Mouse (Mus musculus): ENCODE measurements around the gene AF366264. TPM values are rescaled to one million over a fixed set of nuclear protein-coding genes. Genes with fewer than 3 reads are reported as not detected.
"Not testable (repeated sequence)": the region's sequence is repeated elsewhere in the genome, so short reads cannot be mapped to it uniquely, and the experiment has no call there.

AF366264 gene
- polyA plus RNA-seq (2014; fragmentation: Nextera tagmentation; extraction: Ambion mirVana), result not detected in 2 replicates

GRCm38 (mm10) chr8:13838289-13838688, at the start of gene AF366264:
TSS of gene AF366264 (minus strand) at chr8:13838389.
- not testable (repeated sequence) for H3K4me3 ChIP-seq (replicated peaks; ENCODE audit: low read length); ATAC-seq (ENCODE audit: low FRiP score); H3K9me3 ChIP-seq (ENCODE audit: control insufficient read depth, low read length); H3K27ac ChIP-seq; H3K4me1 ChIP-seq (replicated peaks; ENCODE audit: control insufficient read depth, insufficient read depth, low read length); DNase-seq (ENCODE audit: low spot score); H3K36me3 ChIP-seq (replicated peaks; ENCODE audit: control insufficient read depth, insufficient read depth); H3K9ac ChIP-seq; H3K4me2 ChIP-seq (replicated peaks); H3K27me3 ChIP-seq (ENCODE audit: control insufficient read depth, insufficient read depth, low read length)
- 87% methylated on average over 5 of the region's 5 CpGs for WGBS

- H3K27ac ChIP-seq; H3K36me3 ChIP-seq (replicated peaks; ENCODE audit: control insufficient read depth, insufficient read depth); H3K9ac ChIP-seq; ATAC-seq (ENCODE audit: low FRiP score); H3K9me3 ChIP-seq (ENCODE audit: control insufficient read depth, low read length); H3K4me2 ChIP-seq (replicated peaks); H3K4me3 ChIP-seq (replicated peaks; ENCODE audit: low read length); H3K27me3 ChIP-seq (ENCODE audit: control insufficient read depth, insufficient read depth, low read length); H3K4me1 ChIP-seq (replicated peaks; ENCODE audit: control insufficient read depth, insufficient read depth, low read length); DNase-seq (ENCODE audit: low spot score): not testable (repeated sequence)
- WGBS, result 91% methylated on average over 1 of the region's 1 CpGs
Observed at GRCm38 (mm10) chr8:13843286-13843685, 5.1 kb upstream of the AF366264 start.

GRCm38 (mm10) chr8:13828598-13829172, 9.5 kb downstream of the AF366264 start:
- 83% methylated on average over 7 of the region's 7 CpGs for WGBS
- no peak overlapping the region for H3K27ac ChIP-seq
- ATAC-seq (ENCODE audit: low FRiP score) (no peak), DNase-seq (ENCODE audit: low spot score) (no peak)
- H3K36me3 ChIP-seq (replicated peaks; ENCODE audit: control insufficient read depth, insufficient read depth), result no peaks in the 10 kb centered on the region
- no peak overlapping the region for H3K4me2 ChIP-seq (replicated peaks)
- no peaks in the 10 kb centered on the region for H3K4me1 ChIP-seq (replicated peaks; ENCODE audit: control insufficient read depth, insufficient read depth, low read length)
- H3K4me3 ChIP-seq (replicated peaks; ENCODE audit: low read length), result no peak overlapping the region
- no peak overlapping the region for H3K9ac ChIP-seq
- H3K9me3 ChIP-seq (ENCODE audit: control insufficient read depth, low read length), result no peaks in the 10 kb centered on the region
- H3K27me3 ChIP-seq (ENCODE audit: control insufficient read depth, insufficient read depth, low read length), result no peaks in the 10 kb centered on the region

- peaks cover 49% of the 10 kb centered on the region for H3K36me3 ChIP-seq (replicated peaks; ENCODE audit: control insufficient read depth, insufficient read depth)
- WGBS, result 94% methylated on average over 5 of the region's 5 CpGs
- ATAC-seq (ENCODE audit: low FRiP score) (no peak), DNase-seq (ENCODE audit: low spot score) (peak; percentile 10)
- H3K9ac ChIP-seq, result no peak overlapping the region
- no peak overlapping the region for H3K4me3 ChIP-seq (replicated peaks; ENCODE audit: low read length)
- no peaks in the 10 kb centered on the region for H3K4me1 ChIP-seq (replicated peaks; ENCODE audit: control insufficient read depth, insufficient read depth, low read length)
- no peaks in the 10 kb centered on the region for H3K9me3 ChIP-seq (ENCODE audit: control insufficient read depth, low read length)
- H3K27ac ChIP-seq, result no peak overlapping the region
- no peak overlapping the region for H3K4me2 ChIP-seq (replicated peaks)
- H3K27me3 ChIP-seq (ENCODE audit: control insufficient read depth, insufficient read depth, low read length), result no peaks in the 10 kb centered on the region
Observed at GRCm38 (mm10) chr8:13799566-13799965, 38.6 kb downstream of the AF366264 start.

- no peak overlapping the region for H3K9ac ChIP-seq
- peaks cover 68% of the 10 kb centered on the region for H3K36me3 ChIP-seq (replicated peaks; ENCODE audit: control insufficient read depth, insufficient read depth)
- ATAC-seq (ENCODE audit: low FRiP score) (no peak), DNase-seq (ENCODE audit: low spot score) (no peak)
- WGBS, result 96% methylated on average over 5 of the region's 5 CpGs
- no peak overlapping the region for H3K4me2 ChIP-seq (replicated peaks)
- H3K27ac ChIP-seq, result no peak overlapping the region
- H3K27me3 ChIP-seq (ENCODE audit: control insufficient read depth, insufficient read depth, low read length), result no peaks in the 10 kb centered on the region
- H3K9me3 ChIP-seq (ENCODE audit: control insufficient read depth, low read length), result no peaks in the 10 kb centered on the region
- H3K4me1 ChIP-seq (replicated peaks; ENCODE audit: control insufficient read depth, insufficient read depth, low read length), result no peaks in the 10 kb centered on the region
- no peak overlapping the region for H3K4me3 ChIP-seq (replicated peaks; ENCODE audit: low read length)
Observed at GRCm38 (mm10) chr8:13797676-13798075, 40.5 kb downstream of the AF366264 start.

- DNase-seq (ENCODE audit: low spot score) (no peak), ATAC-seq (ENCODE audit: low FRiP score) (no peak)
- no peaks in the 10 kb centered on the region for H3K9me3 ChIP-seq (ENCODE audit: control insufficient read depth, low read length)
- no peak overlapping the region for H3K27ac ChIP-seq
- no peak overlapping the region for H3K4me2 ChIP-seq (replicated peaks)
- H3K9ac ChIP-seq, result no peak overlapping the region
- no peaks in the 10 kb centered on the region for H3K4me1 ChIP-seq (replicated peaks; ENCODE audit: control insufficient read depth, insufficient read depth, low read length)
- 96% methylated on average over 11 of the region's 11 CpGs for WGBS
- H3K4me3 ChIP-seq (replicated peaks; ENCODE audit: low read length), result no peak overlapping the region
- peaks cover 81% of the 10 kb centered on the region for H3K36me3 ChIP-seq (replicated peaks; ENCODE audit: control insufficient read depth, insufficient read depth)
- no peaks in the 10 kb centered on the region for H3K27me3 ChIP-seq (ENCODE audit: control insufficient read depth, insufficient read depth, low read length)
Observed at GRCm38 (mm10) chr8:13793746-13794101, 44.5 kb downstream of the AF366264 start.

GRCm38 (mm10) chr8:13793097-13793745, 45.0 kb downstream of the AF366264 start:
- no peak for ATAC-seq (ENCODE audit: low FRiP score)
- Histone ChIP-seq H3K4me3 (replicated peaks; ENCODE audit: low read length) (no peak overlapping the region), H3K4me1 (replicated peaks; ENCODE audit: control insufficient read depth, insufficient read depth, low read length) (no peaks in the 10 kb centered on the region), H3K27ac (no peak overlapping the region), H3K4me2 (replicated peaks) (no peak overlapping the region), H3K9me3 (ENCODE audit: control insufficient read depth, low read length) (no peaks in the 10 kb centered on the region), H3K27me3 (ENCODE audit: control insufficient read depth, insufficient read depth, low read length) (no peaks in the 10 kb centered on the region), H3K36me3 (replicated peaks; ENCODE audit: control insufficient read depth, insufficient read depth) (peaks cover 76% of the 10 kb centered on the region), H3K9ac (no peak overlapping the region)
- 91% methylated on average over 8 of the region's 8 CpGs for WGBS
- DNase-seq (ENCODE audit: low spot score), result no peak

GRCm38 (mm10) chr8:13789606-13790005, 48.6 kb downstream of the AF366264 start:
- WGBS, result 95% methylated on average over 8 of the region's 8 CpGs
- no peaks in the 10 kb centered on the region for H3K27me3 ChIP-seq (ENCODE audit: control insufficient read depth, insufficient read depth, low read length)
- H3K4me1 ChIP-seq (replicated peaks; ENCODE audit: control insufficient read depth, insufficient read depth, low read length), result peaks cover 14% of the 10 kb centered on the region
- ATAC-seq (ENCODE audit: low FRiP score), result no peak
- H3K4me2 ChIP-seq (replicated peaks), result no peak overlapping the region
- H3K9me3 ChIP-seq (ENCODE audit: control insufficient read depth, low read length), result no peaks in the 10 kb centered on the region
- DNase-seq (ENCODE audit: low spot score), result no peak
- H3K36me3 ChIP-seq (replicated peaks; ENCODE audit: control insufficient read depth, insufficient read depth), result peaks cover 41% of the 10 kb centered on the region
- H3K9ac ChIP-seq, result no peak overlapping the region
- H3K4me3 ChIP-seq (replicated peaks; ENCODE audit: low read length), result no peak overlapping the region
- no peak overlapping the region for H3K27ac ChIP-seq

- Histone ChIP-seq H3K9me3 (ENCODE audit: control insufficient read depth, low read length) (no peaks in the 10 kb centered on the region), H3K27ac (peak overlapping the region; percentile 96), H3K36me3 (replicated peaks; ENCODE audit: control insufficient read depth, insufficient read depth) (peaks cover 32% of the 10 kb centered on the region), H3K27me3 (ENCODE audit: control insufficient read depth, insufficient read depth, low read length) (no peaks in the 10 kb centered on the region), H3K4me2 (replicated peaks) (peak overlapping the region; percentile 90), H3K4me3 (replicated peaks; ENCODE audit: low read length) (peak overlapping the region; percentile 48), H3K9ac (peak overlapping the region; percentile 81), H3K4me1 (replicated peaks; ENCODE audit: control insufficient read depth, insufficient read depth, low read length) (peaks cover 17% of the 10 kb centered on the region)
- DNase-seq (ENCODE audit: low spot score), result peak; percentile 98
- ATAC-seq (ENCODE audit: low FRiP score), result peak; percentile 97
- WGBS, result under 1% methylated on average over 46 of the region's 47 CpGs
Observed at GRCm38 (mm10) chr8:13785764-13786299, 52.4 kb downstream of the AF366264 start.
